Mouse (Mus musculus) CD4-positive, CD25-positive, alpha-beta regulatory T cell, adult 4 months (primary cell): ENCODE results near the gene Zbtb38. TPM values are rescaled to one million over a fixed set of nuclear protein-coding genes. Genes with fewer than 3 reads are reported as not detected.
A peak's percentile ranks its signal among the peaks of the same experiment; 100 is the strongest.

ENCODE experiments used
- ATAC-seq: one replicate; pipeline ENCODE4 v1.8.0; 2017
- polyA plus RNA-seq, 2 experiments: library from polyadenylated mRNA; unstranded; fragments of 100-300 nt; shearing (Covaris generic); gene quantifications; one replicate each; pipeline ENCODE4 v1.2.1; 2017

The Zbtb38 gene
- polyA plus RNA-seq, 2 experiments from 2014 or later, result 80.3 to 85.0 TPM

- ATAC-seq, result peak; percentile 96
Observed at GRCm38 (mm10) chr9:96758749-96759597, 6.3 kb upstream of the Zbtb38 start.

GRCm38 (mm10) chr9:96756638-96757435, 4.2 kb upstream of the Zbtb38 start:
- ATAC-seq, result no peak

- no peak for ATAC-seq
Observed at GRCm38 (mm10) chr9:96755761-96756160, 3.1 kb upstream of the Zbtb38 start.

- ATAC-seq, result peak; percentile 50
Observed at GRCm38 (mm10) chr9:96754625-96754969, 2.0 kb upstream of the Zbtb38 start.

DNA sequence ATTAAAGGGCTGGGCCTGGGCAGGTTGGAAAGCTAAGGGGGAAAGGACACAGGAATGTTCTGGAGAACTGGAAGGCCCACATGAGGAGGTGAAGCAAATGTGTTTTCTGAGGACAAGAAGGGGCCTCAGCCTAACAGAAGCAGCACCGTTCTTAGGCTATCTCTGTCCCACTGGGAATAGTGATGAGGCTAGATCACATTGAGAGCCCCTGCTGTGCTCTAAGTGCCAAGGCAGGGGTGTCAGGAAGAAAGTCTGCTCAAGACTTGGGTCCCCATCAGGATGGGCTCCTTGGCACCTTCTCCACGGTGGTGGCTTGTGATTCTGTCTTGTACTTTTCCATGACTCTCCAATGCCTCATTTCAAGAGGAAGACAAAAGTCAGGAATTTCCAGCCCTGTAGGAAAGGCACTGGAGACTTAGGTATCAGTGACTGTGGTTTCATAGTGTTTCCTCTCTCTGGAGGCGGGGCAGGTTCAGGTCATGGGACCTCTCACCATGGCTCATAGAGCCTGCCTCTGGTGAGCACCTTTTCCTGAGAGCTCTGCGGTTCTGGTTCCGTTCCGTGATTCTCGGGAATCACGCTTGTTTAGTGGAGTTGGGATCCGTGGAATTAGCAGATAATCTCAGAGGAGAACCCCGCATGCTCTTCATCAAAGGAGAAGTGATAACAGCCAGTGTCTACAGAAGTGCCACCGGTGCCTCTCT, 1.4 kb upstream of the Zbtb38 start:
- peak; percentile 56 for ATAC-seq

DNA sequence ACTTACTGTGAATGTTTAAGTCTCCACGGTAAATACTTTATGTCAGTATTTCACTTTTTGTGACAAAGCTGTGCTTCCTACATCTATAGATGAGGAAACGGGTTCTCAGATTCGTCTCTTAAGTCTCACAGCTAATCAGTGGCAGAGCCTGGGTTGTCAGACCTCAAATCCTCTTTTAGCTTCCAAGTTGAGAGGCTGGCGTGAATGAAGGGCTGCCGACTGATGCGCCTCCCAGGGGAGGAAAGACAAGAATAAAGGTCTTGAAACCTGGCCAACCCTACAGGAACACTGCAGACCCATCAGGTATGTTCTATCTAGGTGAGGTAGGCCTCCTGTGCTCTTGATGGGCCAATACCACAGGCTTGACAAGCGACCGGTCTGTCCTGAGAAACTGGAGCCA, 761 bp upstream of the Zbtb38 start:
- ATAC-seq, result no peak

- ATAC-seq, result no peak
Observed at GRCm38 (mm10) chr9:96751821-96752602, 619 bp downstream of the Zbtb38 start.

GRCm38 (mm10) chr9:96750636-96751035, 2.0 kb downstream of the Zbtb38 start:
- ATAC-seq, result no peak

GRCm38 (mm10) chr9:96746527-96746926, 6.1 kb downstream of the Zbtb38 start:
- ATAC-seq, result no peak

DNA sequence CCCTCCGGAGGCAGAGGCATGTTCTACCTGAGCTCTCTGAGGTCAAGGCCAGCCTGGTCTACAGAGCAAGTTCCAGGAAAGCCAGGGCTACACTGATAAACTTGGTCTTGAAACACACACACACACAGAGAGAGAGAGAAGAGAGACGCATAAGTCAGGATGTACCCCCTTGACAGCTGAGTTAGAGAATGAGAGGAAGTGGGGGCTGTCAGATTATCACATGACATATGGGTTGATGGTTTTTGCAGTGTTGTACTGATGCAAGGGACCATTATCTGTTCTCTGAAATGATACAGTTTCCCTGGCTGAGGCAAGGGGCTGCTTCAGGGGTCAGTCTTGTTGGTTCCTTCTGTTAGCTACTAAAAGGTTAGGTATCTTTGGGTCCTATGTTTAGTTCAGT, 7.7 kb downstream of the Zbtb38 start:
- no peak for ATAC-seq

GRCm38 (mm10) chr9:96741365-96742085, 11.1 kb downstream of the Zbtb38 start:
- no peak for ATAC-seq

DNA sequence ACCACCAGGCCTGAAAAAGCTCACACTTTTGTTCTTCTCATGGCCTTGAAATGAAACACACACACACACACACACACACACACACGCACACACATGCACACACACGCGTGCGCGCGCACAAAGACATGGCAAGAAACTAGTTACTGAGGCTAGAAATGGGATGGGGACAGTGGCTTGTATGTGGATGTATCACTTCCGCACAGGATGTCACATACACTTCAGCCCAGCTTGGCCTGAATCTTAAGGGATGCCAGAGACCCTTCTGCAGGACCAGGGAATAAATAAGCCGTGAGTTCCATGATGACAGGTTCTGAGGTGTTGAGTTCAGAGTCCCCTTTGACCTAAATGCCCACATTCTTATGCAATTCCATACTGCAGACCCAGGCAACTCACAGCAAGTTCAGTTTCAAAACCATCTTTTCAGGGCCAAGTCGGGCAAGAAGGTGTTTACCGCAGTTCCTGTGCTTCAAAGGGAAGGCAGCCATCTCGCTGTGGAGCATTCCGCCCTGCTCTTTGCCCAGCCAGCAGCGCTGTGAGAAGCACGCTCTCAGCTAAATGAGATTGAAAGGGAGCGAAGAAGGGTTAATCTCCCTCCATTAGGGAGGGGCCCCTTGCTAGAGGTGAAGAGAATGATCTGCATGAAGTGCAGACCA, 11.8 kb downstream of the Zbtb38 start:
- peak; percentile 58 for ATAC-seq

- ATAC-seq, result peak; percentile 73
Observed at GRCm38 (mm10) chr9:96739808-96740711, 12.6 kb downstream of the Zbtb38 start.

- no peak for ATAC-seq
Observed at GRCm38 (mm10) chr9:96738563-96739355, 13.9 kb downstream of the Zbtb38 start.

GRCm38 (mm10) chr9:96735946-96736345, 16.7 kb downstream of the Zbtb38 start:
- ATAC-seq, result no peak

DNA sequence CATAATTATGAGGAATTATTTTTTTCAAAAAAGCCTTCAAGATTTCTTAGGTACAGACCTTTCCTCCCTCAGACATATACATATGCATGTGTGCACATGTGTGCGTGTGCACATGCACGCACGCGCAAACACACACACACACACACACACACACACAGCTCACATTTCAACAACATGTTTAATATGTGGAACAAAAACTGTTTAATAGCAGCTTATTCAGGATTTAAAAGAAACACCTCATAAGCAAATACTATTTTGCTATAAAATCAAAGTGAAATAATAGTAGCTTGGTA, 19.3 kb downstream of the Zbtb38 start:
- no peak for ATAC-seq

DNA sequence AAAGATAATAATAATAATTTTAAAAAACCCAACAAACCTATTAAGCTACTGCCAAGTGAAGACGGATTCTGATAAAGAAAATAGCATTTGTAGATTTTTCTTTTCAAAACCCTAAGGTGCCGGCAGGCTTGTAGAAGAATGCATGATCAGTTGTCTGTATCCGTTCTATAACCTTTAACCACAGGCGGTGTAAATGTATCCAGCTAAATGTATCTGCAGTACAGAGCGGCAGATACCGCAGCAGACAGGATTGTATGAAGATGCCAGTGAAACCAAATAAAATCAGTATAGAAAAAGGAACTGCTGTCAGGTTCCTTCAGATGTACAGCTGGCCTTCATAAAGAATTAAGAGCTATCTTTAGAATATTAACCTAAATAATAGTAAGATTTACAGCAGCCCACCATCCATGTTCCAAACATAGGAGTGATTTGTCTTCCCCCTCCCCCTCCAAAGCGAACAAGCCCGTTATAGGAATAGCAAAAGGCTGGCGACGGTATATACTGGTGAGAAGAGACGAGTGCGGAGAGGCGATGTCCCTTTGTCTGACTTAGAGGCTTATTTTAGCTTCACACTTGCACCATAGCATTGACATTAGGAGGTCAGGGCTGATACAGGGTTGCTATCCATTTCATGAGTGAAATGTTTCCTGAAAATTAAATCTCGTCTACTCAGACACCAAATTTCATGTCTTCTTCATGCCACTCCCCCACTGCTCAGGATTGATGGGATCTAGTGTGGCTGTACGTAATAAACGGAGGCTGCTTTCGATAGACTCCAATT, 19.8 kb downstream of the Zbtb38 start:
- no peak for ATAC-seq

DNA sequence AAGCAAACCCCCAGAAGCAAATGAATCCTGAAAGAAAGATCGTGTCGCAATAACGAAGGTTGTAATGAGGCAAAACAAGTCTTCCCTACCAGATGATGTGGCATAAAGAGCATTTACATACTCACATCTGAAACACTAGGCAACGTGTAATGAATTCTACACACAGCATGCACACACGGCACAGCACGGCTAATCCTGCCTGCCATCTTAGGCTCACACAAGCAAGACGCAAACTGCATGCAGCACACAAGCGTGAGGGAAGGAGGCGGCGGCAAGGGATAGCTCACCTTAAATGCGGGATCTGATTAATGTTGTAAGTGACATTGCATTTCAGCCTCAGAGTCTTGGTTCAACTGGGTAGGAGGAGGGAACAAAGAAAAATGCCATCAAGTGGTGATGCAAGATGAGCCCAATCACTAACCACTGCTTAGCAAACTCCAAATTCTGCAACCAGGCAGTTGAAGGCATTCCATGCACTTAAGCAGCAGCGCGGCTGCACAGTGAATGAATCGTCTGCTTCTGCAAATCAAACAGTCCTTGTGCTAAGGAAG, 20.6 kb downstream of the Zbtb38 start:
- ATAC-seq, result no peak
